Mouse (Mus musculus) left cerebral cortex, postnatal 10 days (tissue): Measurements from ENCODE around the gene Zyg11b. TPM values are rescaled to one million over a fixed set of nuclear protein-coding genes. Genes with fewer than 3 reads are reported as not detected.

Experiments
- DNase-seq, 2 experiments: peaks; one replicate each; pipeline ENCODE4 v3.0.0; 2021 to 2022; ENCODE audit warnings: low spot score in 2 of 2, mixed read lengths in 1 of 2; ENCODE audit errors: extremely low spot score in 1 of 2
- intact Hi-C: fragments of 180-260 bp; cut with DNase I; formaldehyde crosslinking; loops from one replicate; pipeline ENCODE4 v1.15.1; 2025
- total RNA-seq, 2 experiments: library from RNA; stranded (reverse); gene quantifications; 2 replicates each; pipeline ENCODE4 v1.2.3; 2021

Gene Zyg11b
- total RNA-seq, 2 experiments from 2014 or later = 151 to 166 TPM

DNA sequence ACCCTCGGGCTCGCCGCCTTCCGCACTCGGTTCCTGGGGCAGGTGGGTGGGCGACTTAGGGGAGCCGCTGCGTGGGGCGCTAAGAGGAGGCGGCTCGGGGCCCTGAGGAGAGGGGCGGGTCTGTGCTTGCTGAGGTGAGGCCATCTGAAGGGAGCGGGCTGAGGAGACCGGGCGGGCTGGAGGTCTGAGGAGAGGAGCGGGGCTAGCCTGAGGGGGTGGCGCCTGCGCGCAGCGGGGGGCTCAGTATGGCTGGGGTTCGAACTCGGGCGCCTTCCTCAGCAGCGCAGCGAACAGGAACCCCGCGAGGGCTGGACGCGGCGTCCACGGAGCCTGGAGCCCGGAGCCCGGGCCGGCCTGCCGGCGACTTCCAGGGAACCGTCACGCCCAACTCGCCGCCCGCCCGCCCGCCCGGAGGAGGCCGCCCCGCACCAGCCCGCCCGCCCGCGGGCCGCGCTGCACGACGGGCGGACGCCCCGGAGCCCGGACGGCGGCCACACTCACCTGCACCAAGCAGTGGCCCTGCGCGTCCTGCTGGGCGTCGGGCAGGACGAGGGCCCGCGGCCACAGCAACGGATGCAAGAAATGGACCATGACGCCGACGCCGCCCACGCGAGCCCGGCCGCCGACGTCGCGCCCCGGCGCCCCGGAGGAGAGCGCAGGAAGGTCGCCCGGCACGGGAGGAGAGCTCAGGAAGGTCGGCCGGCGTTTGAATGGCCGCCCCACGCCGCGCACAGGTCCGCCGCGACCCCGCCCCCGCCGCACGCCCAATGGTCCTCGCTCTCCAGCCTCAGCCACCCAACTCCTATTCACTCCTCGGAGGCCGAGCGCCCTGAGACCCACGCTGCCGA is 83.3 kb downstream of the Zyg11b start, which contains the start of gene Zyg11a:
Gene Zyg11a (minus strand): TSS at position 717 of the 848 bp plus-strand sequence.
- peak in 1 of 2 experiments; percentile 44 for DNase-seq
- intact Hi-C loops = no loop called here

DNA sequence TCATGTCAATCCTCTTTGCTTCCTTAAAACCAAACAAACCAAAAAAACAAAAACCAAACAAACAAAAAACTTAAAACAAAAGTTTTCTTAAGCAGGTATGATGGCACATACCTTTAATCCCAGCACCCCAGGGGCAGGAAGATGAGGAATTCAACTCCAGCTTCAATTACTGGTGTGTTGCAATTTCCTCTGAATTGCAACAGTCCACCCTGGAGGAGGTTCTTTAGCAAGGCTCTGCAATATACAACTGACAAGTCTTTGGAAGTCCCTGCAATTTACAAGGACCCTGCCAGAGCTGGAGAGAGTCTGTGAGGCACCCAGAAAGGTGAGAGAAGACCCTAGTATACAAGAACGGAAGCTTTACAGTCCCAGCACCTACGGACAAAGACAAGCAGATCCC is 87.9 kb downstream of the Zyg11b start:
- DNase-seq = no peak
- intact Hi-C loops = no loop called here

DNA sequence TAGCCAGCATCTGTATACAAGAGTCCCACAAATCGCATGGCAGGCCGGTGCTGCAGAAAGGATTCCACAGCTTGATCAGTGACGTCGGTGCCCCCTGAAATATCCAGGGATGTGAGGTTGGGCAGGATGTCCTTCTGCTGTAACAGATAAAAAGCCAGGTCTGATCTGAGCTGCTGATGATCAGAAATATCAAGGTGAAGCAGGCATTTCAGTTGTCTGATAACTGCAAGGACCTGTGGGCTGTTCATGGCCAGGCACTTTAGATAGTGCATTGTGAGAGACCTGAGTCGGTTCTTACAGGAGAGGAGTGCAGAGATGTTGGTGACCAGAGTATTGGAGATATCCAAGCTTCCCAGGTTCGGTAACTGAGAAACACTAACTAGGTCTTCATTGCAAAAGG is 96.3 kb downstream of the Zyg11b start:
- intact Hi-C loops = no loop called here
- DNase-seq = no peak

- intact Hi-C loops = no loop called here
- no peak for DNase-seq
Measured at GRCm38 (mm10) chr4:108199236-108199635, 101.7 kb downstream of the Zyg11b start.

DNA sequence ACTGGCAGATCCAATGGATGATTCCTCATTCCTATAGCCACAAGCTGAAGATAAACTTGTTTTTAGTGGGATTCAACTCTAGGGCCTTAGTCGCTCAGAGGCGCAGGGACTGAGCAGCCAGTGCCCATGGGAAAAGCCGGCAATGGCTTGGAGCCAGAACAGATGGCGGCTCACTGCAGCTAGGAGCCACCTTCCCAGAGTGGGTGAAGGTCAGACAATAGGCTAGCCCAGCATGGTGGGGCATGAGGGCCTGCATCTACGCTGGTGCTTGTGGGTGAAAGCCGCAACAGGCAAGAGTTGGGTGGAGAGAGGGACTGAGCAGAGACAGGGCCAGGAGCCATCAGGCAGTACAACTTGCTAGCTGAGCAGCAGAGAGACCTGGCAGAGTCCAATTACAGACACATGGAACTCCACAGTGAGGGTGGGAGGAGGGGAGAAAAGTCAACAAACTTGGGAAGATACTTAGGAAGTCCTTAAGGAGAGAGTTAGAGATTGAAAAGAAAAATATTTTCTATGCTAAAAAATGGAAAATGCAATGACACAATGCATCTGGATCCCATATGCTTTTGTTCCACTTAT is 104.5 kb downstream of the Zyg11b start:
- DNase-seq = peak in 1 of 2 experiments; percentile 32
- intact Hi-C loops = no loop called here

DNA sequence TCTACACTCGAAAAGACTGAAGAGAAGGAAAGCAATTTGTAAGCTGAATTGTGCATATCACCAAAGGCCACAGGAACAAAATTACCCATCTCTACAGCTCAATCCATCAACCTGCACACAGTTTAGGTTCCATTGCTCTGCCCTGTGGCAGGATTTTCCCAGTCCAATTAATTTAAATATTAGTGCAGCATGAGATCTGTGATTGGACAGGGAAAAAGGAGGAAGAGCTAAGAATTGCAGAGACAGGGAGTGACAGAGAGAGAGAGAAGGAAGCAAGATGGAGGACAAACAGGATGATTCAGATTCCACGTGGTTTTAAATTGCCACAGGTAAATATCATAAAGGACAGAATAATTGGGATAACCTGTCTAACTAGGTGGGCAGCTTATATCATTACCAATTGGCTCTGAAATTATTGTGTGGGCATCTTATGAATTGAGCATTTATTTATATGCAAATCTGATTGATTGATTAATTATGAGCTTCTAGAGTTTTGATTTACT is 108.0 kb downstream of the Zyg11b start:
- intact Hi-C loops = no loop called here
- DNase-seq = no peak

- no peak for DNase-seq
- intact Hi-C loops = no loop called here
Measured at GRCm38 (mm10) chr4:108182278-108182677, 118.6 kb downstream of the Zyg11b start.

Other genes starting within 250 kb of the Zyg11b start
- gene Podn, start 204.7 kb downstream of the Zyg11b start, total RNA-seq = 1 to 10 TPM; 4.4 to 5.8 TPM
- gene Scp2, start 156.1 kb downstream of the Zyg11b start, total RNA-seq = 10 to 100 TPM; 73.0 to 79.6 TPM
- 10 to 100 TPM in 1 of 2 experiments, 1 to 10 TPM in 1; 9.4 to 11.0 TPM for gene Echdc2, start 135.7 kb downstream of the Zyg11b start, total RNA-seq
- under 1 TPM; 0.14 to 0.19 TPM for gene Zyg11a, start 83.0 kb downstream of the Zyg11b start, total RNA-seq
- gene Coa7, start 27.0 kb upstream of the Zyg11b start, total RNA-seq = 10 to 100 TPM; 36.8 to 39.7 TPM
- gene Shisal2a, start 82.3 kb upstream of the Zyg11b start, total RNA-seq = not detected
- gene Gpx7, start 105.9 kb upstream of the Zyg11b start, total RNA-seq = 10 to 100 TPM in 1 of 2 experiments, 1 to 10 TPM in 1; 9.9 to 14.9 TPM
- 10 to 100 TPM; 41.5 to 42.0 TPM for gene Tut4, start 158.3 kb upstream of the Zyg11b start, total RNA-seq